Mouse (Mus musculus) megakaryocyte, adult 5-6 weeks (primary cell): ENCODE data around the gene Msl2. TPM values are rescaled to one million over a fixed set of nuclear protein-coding genes. Genes with fewer than 3 reads are reported as not detected.

Source experiments
- ATAC-seq: 2 replicates; pipeline ENCODE4 v1.8.0; 2016; ENCODE audit warnings: mild to moderate bottlenecking, inconsistent platforms; ENCODE audit not compliant: poor library complexity, severe bottlenecking
- total RNA-seq, 2 experiments: library from RNA; stranded (forward) in 1 of 2; stranded (reverse) in 1 of 2; fragments of 153-499, 151-499 nt in 1 of 2; fragments of 221-1000, 200-1000 nt in 1 of 2; gene quantifications; 2 replicates each; pipeline versions ENCODE4 v1.2.3 to v1.2.4; 2015 to 2017

Msl2 gene
- 85.6 and 92.6 TPM in 2 replicates for total RNA-seq (2015)
- 44.9 and 53.4 TPM in 2 replicates for total RNA-seq (2017)

- no peak for ATAC-seq
These were observed at the start of gene Msl2 for GRCm38 (mm10) chr9:101073987-101074331. TSS of gene Msl2 (plus strand) at chr9:101074101.

GRCm38 (mm10) chr9:101033761-101034447 lies 40.0 kb upstream of the Msl2 start:
- peak; percentile 7; the same call in 1 of the 2 replicates for ATAC-seq

DNA sequence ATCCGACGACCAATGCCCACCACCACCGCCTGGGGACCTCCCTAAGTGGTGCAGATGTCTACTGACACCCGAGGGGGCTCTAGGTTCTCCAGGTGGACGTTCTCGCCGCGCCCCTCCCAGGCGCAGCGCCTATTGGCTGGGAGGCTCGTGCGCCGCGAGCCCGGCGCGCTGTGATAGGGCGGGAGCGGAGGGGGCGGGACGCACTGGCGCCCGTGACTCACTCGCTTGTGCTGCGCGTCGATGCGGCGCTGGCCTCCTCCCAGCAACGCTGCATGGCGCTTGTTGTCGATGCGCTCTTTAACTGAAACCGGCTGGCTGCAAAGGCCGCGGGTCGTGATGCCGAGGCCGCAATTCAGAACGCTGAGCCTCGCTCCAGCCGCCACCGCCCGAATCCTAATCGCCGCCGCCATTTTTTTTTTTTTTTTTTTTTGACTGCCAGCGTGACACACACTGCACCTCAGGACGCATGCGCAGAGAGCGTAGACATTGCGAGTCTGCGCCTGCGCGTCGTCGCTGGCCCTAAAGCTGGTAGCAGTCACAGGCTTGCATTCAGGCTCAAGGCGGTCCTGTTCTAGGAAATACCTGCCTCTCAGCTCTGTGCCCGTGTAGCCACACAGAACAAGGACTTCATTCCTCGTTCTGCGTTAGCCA lies 39.3 kb upstream of the Msl2 start, which contains the start of gene Pccb:
Pccb (minus strand) TSS at position 451 of the 651 bp plus-strand sequence.
- ATAC-seq: peak; percentile 97

DNA sequence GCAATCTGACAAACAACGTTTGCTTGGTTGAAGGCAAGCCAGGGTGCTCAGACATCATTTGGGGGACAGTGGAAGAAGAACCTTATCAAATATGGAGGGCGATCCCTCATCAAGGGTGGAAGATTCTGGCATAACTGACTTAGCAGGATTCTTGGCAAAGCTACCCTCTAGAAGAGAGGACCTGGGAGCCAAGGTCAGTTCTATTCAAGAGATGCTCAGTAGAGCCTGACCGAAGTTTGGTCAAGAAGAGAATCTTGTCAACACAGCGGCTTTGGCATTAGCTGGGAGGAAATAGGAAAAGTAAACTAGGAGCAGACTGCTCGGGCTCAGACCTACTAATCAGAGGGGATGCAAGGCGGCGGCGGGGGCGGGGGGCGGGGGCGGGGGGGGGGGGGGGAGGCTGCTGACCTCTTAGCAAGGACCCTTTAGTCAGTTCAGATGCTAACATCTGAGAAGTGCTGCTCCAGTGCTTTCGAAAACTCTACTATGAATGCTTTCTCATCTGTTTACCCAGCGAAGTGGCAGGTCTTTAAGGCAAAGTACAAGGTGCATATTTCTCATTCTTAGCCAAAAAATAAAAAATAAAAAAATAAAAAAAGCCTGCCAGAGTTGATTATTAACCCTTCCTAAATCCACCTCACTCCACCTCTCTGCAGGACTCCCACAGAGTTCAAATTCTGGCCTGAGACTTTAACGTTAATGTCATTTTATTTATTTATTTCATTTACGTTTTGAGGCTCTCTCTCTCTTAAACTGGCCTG lies 37.9 kb upstream of the Msl2 start:
- no peak for ATAC-seq

DNA sequence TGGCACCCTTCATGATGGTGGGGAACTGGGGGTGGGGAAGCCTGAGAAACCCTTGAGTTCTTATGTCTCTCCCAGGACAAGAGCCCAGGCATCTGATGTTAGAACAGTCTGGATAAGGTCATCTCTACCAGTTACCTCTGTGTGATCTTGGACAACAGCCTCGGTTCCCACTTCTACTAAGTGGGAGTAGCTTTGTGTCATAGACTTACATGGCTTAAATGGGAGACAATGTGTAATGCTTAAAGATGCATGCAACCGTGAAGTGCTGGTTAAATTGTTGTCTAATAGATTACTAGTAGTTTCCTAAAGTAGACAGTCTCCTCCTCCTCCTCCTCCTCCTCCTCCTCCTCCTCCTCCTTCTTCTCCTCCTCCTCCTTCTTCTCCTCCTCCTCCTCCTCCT lies 37.0 kb upstream of the Msl2 start:
- no peak for ATAC-seq

DNA sequence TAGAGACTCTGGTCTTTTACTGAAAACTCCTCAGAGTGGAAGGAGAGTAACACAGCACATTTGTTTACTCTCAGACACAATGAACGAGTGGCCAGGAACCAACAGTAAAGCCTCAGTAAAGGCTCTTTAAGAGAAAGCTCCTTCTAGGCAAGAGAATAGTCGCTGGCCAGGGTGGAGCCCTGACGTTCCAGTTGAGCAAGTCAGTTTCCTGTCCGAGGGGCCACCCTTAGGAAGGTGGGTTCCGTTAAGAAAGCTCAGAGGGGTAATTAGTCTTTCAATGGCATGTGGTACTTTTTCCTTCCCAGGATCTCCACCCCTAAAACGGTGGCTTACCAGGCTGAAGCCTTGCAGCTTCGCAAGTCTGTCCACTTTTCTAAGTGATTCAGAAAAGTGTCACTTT lies 36.5 kb upstream of the Msl2 start:
- no peak for ATAC-seq

DNA sequence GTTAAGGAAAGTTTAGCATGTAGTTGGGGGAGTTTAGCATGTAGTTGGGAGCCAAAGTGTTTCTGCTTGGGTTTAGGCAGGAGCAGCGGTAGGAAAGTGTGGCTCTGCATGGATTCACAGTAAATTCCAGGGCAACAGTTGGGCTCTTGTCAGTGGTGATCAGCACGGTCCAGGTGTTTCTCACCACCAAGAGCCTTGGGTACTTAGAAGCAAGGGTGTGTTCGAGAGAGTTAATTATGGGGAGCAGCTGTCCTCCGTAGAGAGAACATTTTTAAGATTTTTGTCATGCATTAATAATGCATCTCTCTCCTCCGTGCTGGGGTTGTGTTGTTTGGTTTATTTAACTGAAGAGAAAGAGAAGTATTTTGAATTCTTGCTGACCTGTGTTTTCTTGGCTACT lies 35.3 kb upstream of the Msl2 start:
- ATAC-seq: no peak

DNA sequence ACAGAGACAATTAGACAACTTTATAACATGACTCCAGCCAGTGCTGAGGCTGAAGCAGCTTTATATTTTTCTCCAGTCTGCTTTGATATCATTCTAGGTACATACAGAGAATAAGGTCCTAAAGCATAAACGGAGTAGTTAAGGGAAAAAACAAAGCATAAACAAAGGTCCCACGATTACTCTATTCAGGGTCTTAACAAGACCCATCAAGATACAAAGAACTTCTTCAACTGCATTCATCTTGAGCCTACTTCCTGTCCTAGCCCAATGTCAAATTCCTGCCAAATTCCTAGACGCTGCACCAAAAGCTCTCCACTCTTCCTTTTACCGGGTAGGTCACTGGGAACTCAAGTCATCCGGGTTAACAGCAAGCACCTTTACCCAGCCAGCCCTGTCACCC lies 32.4 kb upstream of the Msl2 start:
- ATAC-seq: no peak

GRCm38 (mm10) chr9:101042249-101042648 lies 31.7 kb upstream of the Msl2 start:
- ATAC-seq: peak; percentile 74

DNA sequence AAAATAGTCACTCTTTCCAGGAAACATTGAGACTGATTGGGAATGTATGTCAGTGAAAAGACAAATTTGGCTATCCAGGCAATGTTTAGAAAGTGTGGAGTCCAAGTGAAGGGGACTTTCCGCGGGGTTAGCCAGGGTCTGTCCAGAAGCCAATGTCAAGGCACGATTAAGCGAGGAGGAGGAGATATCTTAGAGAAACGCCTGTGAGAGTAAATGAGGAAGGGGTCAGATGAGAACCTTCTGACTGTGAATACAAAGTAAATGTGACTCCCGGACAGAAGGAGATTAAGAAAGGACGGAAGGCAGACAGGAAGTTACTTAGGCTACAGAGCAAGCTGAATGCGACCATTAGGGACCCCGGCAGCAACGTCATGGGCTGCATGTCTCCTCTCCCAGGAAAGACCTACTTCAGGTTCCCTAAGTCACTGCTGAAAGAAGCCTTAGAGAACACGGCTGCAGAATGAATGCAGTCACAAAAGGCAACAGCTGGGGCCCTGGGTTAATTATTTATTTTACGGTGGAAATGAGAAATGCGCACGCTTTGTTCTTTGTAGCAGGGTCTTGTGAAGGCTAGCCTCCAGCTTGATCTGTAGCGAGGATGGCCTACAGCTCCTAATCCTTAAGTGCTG lies 28.1 kb upstream of the Msl2 start:
- peak; percentile 48 for ATAC-seq

GRCm38 (mm10) chr9:101052007-101052406 lies 21.9 kb upstream of the Msl2 start:
- no peak for ATAC-seq

GRCm38 (mm10) chr9:101052691-101053090 lies 21.2 kb upstream of the Msl2 start:
- ATAC-seq: no peak

DNA sequence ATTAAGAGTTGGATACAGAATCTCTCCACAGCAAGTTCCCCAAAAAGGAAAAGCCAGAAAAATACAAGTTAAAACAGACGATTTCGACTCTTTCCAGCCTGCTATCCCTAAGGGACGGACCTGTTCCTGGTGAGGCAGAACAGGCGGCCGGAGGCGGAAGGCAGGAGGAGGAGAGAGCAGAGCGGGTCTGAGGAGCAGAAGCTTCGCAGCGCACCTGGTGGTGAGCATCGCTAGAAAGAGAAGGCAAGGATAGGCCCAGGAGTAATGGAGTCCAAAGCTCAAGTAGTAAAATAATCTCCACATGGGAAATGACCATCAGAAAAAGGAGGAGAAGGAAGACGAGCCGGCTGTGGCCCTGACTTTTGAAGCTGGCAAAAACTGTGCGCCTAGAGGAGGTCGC lies 20.6 kb upstream of the Msl2 start:
- no peak for ATAC-seq

DNA sequence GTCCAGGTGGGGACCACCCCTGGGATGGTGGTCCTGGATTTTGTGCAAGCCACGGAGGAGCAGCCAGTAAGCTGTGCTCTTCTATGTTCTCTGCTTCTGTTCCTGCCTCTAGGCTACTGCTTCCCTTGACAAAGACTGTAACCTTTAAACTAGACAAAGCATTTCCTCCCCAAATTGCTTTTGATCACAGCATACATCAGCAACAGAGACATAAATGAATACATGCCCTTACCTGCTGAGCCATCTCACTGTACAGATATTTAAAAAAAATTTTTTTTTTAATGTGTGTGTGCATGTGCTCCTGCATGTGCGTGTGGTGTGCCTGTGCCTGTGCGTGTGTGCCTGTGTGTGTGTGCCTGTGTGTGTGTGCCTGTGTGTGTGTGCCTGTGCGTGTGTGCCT lies 16.7 kb upstream of the Msl2 start:
- ATAC-seq: no peak

GRCm38 (mm10) chr9:101061035-101061434 lies 12.9 kb upstream of the Msl2 start:
- peak; percentile 84 for ATAC-seq

- ATAC-seq: no peak
These were observed 11.6 kb upstream of the Msl2 start for GRCm38 (mm10) chr9:101062253-101062780.

DNA sequence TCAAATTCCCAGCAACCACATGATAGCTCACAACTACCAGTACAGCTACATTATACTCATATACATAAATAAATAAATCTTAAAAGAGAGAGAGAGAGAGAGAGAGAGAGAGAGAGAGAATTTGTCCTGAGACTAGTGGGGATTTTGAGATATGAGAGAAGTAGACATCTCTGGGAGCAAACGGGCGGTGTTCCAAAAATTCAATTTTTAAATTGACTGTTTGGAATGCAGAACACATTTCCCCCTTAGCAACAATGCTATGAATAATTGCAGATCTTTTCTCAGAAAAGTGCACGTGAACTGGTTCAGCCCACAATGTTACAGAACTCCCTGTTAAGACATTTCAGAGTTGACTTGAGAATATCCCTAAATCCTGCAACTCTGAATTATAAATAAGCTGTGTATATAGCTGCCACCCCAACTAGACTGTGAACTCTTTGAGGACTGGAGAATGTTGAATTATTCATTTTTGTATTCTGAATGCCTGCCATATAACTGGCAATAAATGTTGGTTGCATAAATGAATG lies 8.8 kb upstream of the Msl2 start:
- no peak for ATAC-seq

- ATAC-seq: no peak
These were observed 4.1 kb upstream of the Msl2 start for GRCm38 (mm10) chr9:101069781-101070180.

DNA sequence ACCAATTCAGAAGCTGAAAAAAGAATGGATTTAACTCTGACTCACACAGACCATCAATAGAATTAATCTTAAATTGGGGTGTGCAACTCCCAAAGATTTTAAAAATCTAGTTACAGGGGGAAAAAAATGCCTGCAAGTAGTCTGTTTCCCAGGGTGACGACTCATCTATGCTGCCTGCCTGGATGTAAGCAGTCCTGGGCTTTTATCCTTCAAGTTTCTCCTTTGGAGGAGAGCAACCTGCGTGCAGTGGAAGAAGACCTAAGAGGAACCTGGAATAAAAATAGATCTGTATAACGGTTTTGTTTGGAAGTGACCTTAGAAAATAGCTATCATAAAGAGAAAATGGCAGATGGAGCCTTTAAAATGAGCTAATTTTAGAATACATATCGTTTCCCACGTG lies 1.4 kb upstream of the Msl2 start:
- ATAC-seq: no peak

GRCm38 (mm10) chr9:101073041-101073986 lies 587 bp upstream of the Msl2 start:
- ATAC-seq: peak; percentile 61
